Mouse (Mus musculus) kidney, adult 2 months (tissue): ENCODE data around the gene Rtn2.
"Not testable (repeated sequence)": the region's sequence is repeated elsewhere in the genome, so short reads cannot be mapped to it uniquely, and the experiment has no call there.

Experiments used
- CTCF ChIP-seq: fragments of 200-500 bp; conservative IDR thresholded peaks from 2 replicates; pipeline ENCODE4 v1.5.1; 2011; ENCODE audit warnings: low read depth, mild to moderate bottlenecking, control low read depth, low read length, moderate library complexity, mixed read lengths; ENCODE audit not compliant: insufficient read depth, insufficient read length
- POLR2A ChIP-seq: fragments of 200-500 bp; IDR thresholded peaks from one replicate; pipeline ENCODE4 v1.6.1; 2011; ENCODE audit warnings: low read depth, low read length, control low read depth

GRCm38 (mm10) chr7:19281680-19282304 lies 632 bp upstream of the Rtn2 start:
- not testable (repeated sequence) for TF ChIP-seq POLR2A
- TF ChIP-seq CTCF = peak; percentile 32; the same call in 1 of the 2 replicates
